Comparison of ENCODE assay signal across 25 mouse cellular contexts in genomic region chr3:99812836-99813235, GRCm38 (mm10).
DNase-seq lines count a peak whose midpoint lies in the region; ATAC-seq lines count a peak whose summit lies in the region.
"Had no signal": no experiment of that assay in that cellular context is flagged by ENCODE, and none has a peak within 500 bp of the region (broad histone marks: within the 10 kb centered on the region; RNA-seq: fewer than 3 reads in every experiment).

No protein-coding gene starts in this region.

- H3K36me3 ChIP-seq in hindbrain, embryonic 11.5 days (ENCODE audit: control insufficient read depth, insufficient read depth, low read length): no peaks in the 10 kb centered on the region
- H3K36me3 ChIP-seq in hindbrain, embryonic 16.5 days (ENCODE audit: control insufficient read depth, insufficient read depth, low read length): no peaks in the 10 kb centered on the region
- no peaks in the 10 kb centered on the region for H3K36me3 ChIP-seq in embryonic facial prominence, embryonic 10.5 days (replicated peaks)
- H3K36me3 ChIP-seq in forebrain, embryonic 10.5 days (replicated peaks): no peaks in the 10 kb centered on the region
- no peaks in the 10 kb centered on the region for H3K36me3 ChIP-seq in intestine, embryonic 15.5 days
- H3K36me3 ChIP-seq: hindbrain, embryonic 12.5 days; liver, embryonic 13.5 days; midbrain, embryonic 12.5 days; neural tube, embryonic 12.5 days had no signal

- no peak for ATAC-seq in hindbrain, embryonic 11.5 days (ENCODE audit: low FRiP score)
- ATAC-seq in hindbrain, embryonic 16.5 days: no peak
- ATAC-seq in intestine, embryonic 15.5 days: no peak

- H3K4me3 ChIP-seq in hindbrain, embryonic 11.5 days (ENCODE audit: low read depth, low read length): no peak overlapping the region
- H3K4me3 ChIP-seq in hindbrain, embryonic 16.5 days (ENCODE audit: low read length): no peak overlapping the region
- no peak overlapping the region for H3K4me3 ChIP-seq in embryonic facial prominence, embryonic 10.5 days
- no peak overlapping the region for H3K4me3 ChIP-seq in forebrain, embryonic 10.5 days
- no peak overlapping the region for H3K4me3 ChIP-seq in intestine, embryonic 15.5 days (replicated peaks)
- H3K4me3 ChIP-seq: hindbrain, embryonic 12.5 days; layer of hippocampus, adult 2 months; liver, embryonic 13.5 days; midbrain, embryonic 12.5 days; neural tube, embryonic 12.5 days had no signal

- peak; percentile 32 for DNase-seq in hindbrain, embryonic 11.5 days (ENCODE audit: low spot score)
- peak; percentile 78 for DNase-seq in embryo, embryonic 10.5 days (ENCODE audit: low spot score)
- peak; percentile 33 for DNase-seq in embryonic facial prominence, embryonic 10.5 days (ENCODE audit: low spot score)
- peak; percentile 65 for DNase-seq in mesoderm, embryonic 11.5 days (ENCODE audit: low read depth, low spot score)
- DNase-seq in forebrain, embryonic 10.5 days (ENCODE audit: extremely low spot score, low spot score): no peak
- DNase-seq: adrenal gland, postnatal 36 days; cerebellum, adult 11 months; cerebellum, adult 9-11 months; heart, adult 11 months; kidney, adult 9 months; kidney, postnatal 25 days; layer of hippocampus, postnatal 36 days; liver, embryonic 13.5 days; lung, embryonic 14.5 days; retina, postnatal 1 day; right cerebral cortex, postnatal 25 days; spleen, adult 18-20 months had no signal

- no peak overlapping the region for H3K27ac ChIP-seq in hindbrain, embryonic 11.5 days (ENCODE audit: low read depth, low read length)
- H3K27ac ChIP-seq in hindbrain, embryonic 16.5 days (ENCODE audit: low read depth, low read length): no peak overlapping the region
- H3K27ac ChIP-seq in embryonic facial prominence, embryonic 10.5 days (replicated peaks): no peak overlapping the region
- H3K27ac ChIP-seq in forebrain, embryonic 10.5 days: no peak overlapping the region
- no peak overlapping the region for H3K27ac ChIP-seq in intestine, embryonic 15.5 days
- H3K27ac ChIP-seq: hindbrain, embryonic 12.5 days; layer of hippocampus, adult 2 months; liver, embryonic 13.5 days; macrophage; midbrain, embryonic 12.5 days; neural tube, embryonic 12.5 days had no signal

- H3K27me3 ChIP-seq in hindbrain, embryonic 11.5 days (ENCODE audit: control insufficient read depth, insufficient read depth, low read length): no peaks in the 10 kb centered on the region
- no peaks in the 10 kb centered on the region for H3K27me3 ChIP-seq in hindbrain, embryonic 16.5 days (replicated peaks; ENCODE audit: control insufficient read depth, insufficient read depth, low read length)
- H3K27me3 ChIP-seq in embryonic facial prominence, embryonic 10.5 days (replicated peaks; ENCODE audit: low read depth, poor library complexity, severe bottlenecking): no peaks in the 10 kb centered on the region
- no peaks in the 10 kb centered on the region for H3K27me3 ChIP-seq in forebrain, embryonic 10.5 days (ENCODE audit: poor library complexity, severe bottlenecking)
- no peaks in the 10 kb centered on the region for H3K27me3 ChIP-seq in intestine, embryonic 15.5 days (replicated peaks)
- H3K27me3 ChIP-seq: hindbrain, embryonic 12.5 days; liver, embryonic 13.5 days; midbrain, embryonic 12.5 days; neural tube, embryonic 12.5 days had no signal

- no peak overlapping the region for H3K9ac ChIP-seq in hindbrain, embryonic 11.5 days (ENCODE audit: low read depth, low read length)
- no peak overlapping the region for H3K9ac ChIP-seq in hindbrain, embryonic 16.5 days (ENCODE audit: low read depth, low read length)
- no peak overlapping the region for H3K9ac ChIP-seq in intestine, embryonic 15.5 days
- H3K9ac ChIP-seq: hindbrain, embryonic 12.5 days; liver, embryonic 13.5 days; lung, embryonic 14.5 days; midbrain, embryonic 12.5 days; neural tube, embryonic 12.5 days had no signal

- no peaks in the 10 kb centered on the region for H3K4me1 ChIP-seq in hindbrain, embryonic 11.5 days (replicated peaks; ENCODE audit: control insufficient read depth, insufficient read depth, low read length)
- no peaks in the 10 kb centered on the region for H3K4me1 ChIP-seq in hindbrain, embryonic 16.5 days (ENCODE audit: control insufficient read depth, insufficient read depth, low read depth, low read length)
- peaks cover 22% of the 10 kb centered on the region for H3K4me1 ChIP-seq in embryonic facial prominence, embryonic 10.5 days
- H3K4me1 ChIP-seq in forebrain, embryonic 10.5 days: peaks cover 27% of the 10 kb centered on the region
- H3K4me1 ChIP-seq in intestine, embryonic 15.5 days (replicated peaks): no peaks in the 10 kb centered on the region
- H3K4me1 ChIP-seq: liver, embryonic 13.5 days; midbrain, embryonic 12.5 days had no signal

- 47% methylated on average over 4 of the region's 4 CpGs for WGBS in hindbrain, embryonic 11.5 days
- 71% methylated on average over 4 of the region's 4 CpGs for WGBS in hindbrain, embryonic 16.5 days
- 47% methylated on average over 4 of the region's 4 CpGs for WGBS in embryonic facial prominence, embryonic 10.5 days
- WGBS in forebrain, embryonic 10.5 days: 88% methylated on average over 4 of the region's 4 CpGs
- 40% methylated on average over 4 of the region's 4 CpGs for WGBS in intestine, embryonic 15.5 days

- no peaks in the 10 kb centered on the region for H3K9me3 ChIP-seq in hindbrain, embryonic 11.5 days (ENCODE audit: control insufficient read depth, low read length)
- no peaks in the 10 kb centered on the region for H3K9me3 ChIP-seq in hindbrain, embryonic 16.5 days (ENCODE audit: control insufficient read depth, low read length)
- H3K9me3 ChIP-seq in embryonic facial prominence, embryonic 10.5 days: no peaks in the 10 kb centered on the region
- no peaks in the 10 kb centered on the region for H3K9me3 ChIP-seq in forebrain, embryonic 10.5 days
- H3K9me3 ChIP-seq in intestine, embryonic 15.5 days: no peaks in the 10 kb centered on the region
- H3K9me3 ChIP-seq: hindbrain, embryonic 12.5 days; liver, embryonic 13.5 days; midbrain, embryonic 12.5 days; neural tube, embryonic 12.5 days had no signal

- no peak overlapping the region for H3K4me2 ChIP-seq in hindbrain, embryonic 11.5 days (replicated peaks; ENCODE audit: low read depth, low read length)
- no peak overlapping the region for H3K4me2 ChIP-seq in hindbrain, embryonic 16.5 days (ENCODE audit: low read length)
- H3K4me2 ChIP-seq in intestine, embryonic 15.5 days (replicated peaks): no peak overlapping the region
- H3K4me2 ChIP-seq: heart, embryonic 11.5 days; hindbrain, embryonic 12.5 days; liver, embryonic 13.5 days; lung, embryonic 14.5 days; midbrain, embryonic 12.5 days; neural tube, embryonic 12.5 days had no signal
